Mouse (Mus musculus) adrenal gland, adult 2 months (tissue): ENCODE data around the gene Rai14. TPM values are rescaled to one million over a fixed set of nuclear protein-coding genes. Genes with fewer than 3 reads are reported as not detected.

Experiments used
- DNase-seq: peaks from one replicate; pipeline ENCODE4 v3.0.0; 2021
- polyA plus RNA-seq: library from polyadenylated mRNA; depleted of rRNA; stranded (reverse); fragments of >200 nt; gene quantifications from 2 replicates; pipeline ENCODE4 v1.2.3, GENCODE M21; 2012
- total RNA-seq, 2 experiments: library from RNA; stranded (reverse); gene quantifications; 2 replicates each; pipeline ENCODE4 v1.2.3; 2021

Gene Rai14
- total and polyA plus RNA-seq, 3 experiments, result 2.0 to 28.9 (median 23.2) TPM

- no peak for DNase-seq
These were observed 65.9 kb downstream of the Rai14 start for GRCm38 (mm10) chr15:10648372-10649109.

- DNase-seq, result no peak
These were observed 68.1 kb downstream of the Rai14 start for GRCm38 (mm10) chr15:10646297-10646696.

DNA sequence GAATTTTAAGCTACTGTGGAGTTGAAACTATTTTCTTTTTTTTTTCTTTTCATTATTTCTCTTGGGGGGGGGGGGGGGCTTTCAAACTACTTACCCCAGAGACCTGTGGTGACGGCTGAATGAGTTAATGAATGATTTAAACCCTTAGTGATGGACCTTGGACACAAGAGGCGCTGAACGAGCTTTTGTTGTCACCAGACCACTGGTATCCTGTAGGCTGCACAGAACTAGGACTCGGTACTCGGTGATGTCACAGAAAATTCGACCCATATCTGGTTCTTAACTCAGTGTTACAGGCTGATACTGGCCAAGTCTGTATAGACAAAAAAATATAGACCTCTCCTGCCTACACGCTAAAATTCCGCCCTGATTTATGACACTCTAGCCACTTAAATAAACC is 69.3 kb downstream of the Rai14 start:
- no peak for DNase-seq

- DNase-seq, result no peak
These were observed 70.6 kb downstream of the Rai14 start for GRCm38 (mm10) chr15:10643819-10644218.

DNA sequence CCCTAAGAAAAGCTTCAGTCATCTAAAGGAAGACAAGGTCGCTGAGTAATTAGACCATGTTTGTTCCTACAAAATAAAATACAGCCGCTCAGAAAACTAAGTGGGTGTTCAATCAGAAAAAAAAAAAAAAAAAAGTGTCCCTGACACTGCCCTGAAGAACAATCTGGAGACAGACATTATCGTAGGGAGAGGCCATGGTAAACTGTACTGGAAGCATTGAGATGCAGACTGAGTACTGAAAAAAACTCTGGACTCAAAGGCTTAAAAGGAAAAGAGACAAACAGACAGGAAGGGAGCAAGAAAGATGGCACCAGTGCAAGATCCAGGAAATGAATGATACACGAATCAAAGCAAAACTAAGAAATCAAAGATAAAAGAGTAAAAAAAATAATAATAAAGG is 71.2 kb downstream of the Rai14 start:
- no peak for DNase-seq

DNA sequence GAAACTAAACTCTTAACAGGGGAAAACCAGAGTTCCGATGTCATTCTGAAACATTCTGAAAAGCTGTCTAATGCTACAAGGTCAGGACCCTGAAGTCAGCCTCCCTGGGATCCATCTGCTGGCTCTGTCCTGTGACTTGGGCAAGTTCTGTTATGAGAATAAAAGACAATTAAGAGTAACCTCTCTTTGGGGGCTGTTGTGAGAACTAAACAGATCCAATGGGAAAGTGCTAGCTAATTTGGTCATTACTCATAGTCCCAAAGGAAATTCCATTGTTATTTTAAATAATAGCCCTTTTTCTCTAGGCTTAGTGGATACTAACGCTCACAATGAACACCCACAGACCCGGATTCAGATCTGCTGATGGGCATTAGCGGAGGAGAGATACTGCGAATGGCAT is 72.0 kb downstream of the Rai14 start:
- no peak for DNase-seq

DNA sequence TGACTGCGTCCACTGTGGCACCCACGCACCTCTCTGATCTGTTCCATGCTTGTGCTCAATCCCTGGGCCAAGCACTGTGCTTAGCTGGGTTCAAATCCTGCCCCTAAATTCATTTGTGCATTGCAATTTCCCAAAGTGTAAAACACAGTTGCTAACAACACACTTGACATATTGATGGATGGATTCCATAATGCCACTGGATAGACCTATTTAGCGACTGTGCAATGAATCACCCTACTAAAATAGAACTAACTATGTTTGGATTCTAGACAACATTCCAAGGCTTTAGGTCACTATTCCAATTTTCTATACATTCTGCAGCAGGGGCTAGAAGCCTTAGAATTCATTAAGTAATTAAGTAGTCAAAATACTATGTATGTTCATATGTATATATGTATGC is 73.7 kb downstream of the Rai14 start:
- DNase-seq, result no peak

DNA sequence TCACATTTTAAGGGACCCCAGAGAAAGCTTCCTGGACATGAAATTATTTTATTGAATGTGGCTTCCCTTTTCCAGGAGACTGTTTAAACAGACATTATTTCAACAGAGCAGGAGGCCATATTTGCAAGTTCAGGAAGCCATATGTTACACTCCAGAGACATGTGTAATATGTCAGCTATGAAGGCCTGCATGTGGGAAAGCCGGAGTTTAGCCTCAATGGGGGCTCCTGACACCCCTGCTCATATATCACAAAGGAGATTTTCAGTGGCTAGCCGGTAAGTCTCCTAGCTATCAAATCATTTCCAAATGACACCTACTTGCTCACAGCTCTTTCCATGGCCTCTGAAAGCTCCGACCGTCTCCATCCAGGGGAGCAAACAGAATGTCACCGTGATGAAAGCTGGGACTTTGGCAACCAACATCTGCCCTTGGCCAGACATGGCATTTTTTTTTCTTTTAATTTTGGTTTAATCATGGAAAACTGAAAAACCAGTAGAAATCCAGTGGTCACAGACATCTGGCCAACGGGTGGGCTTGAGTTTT is 77.1 kb downstream of the Rai14 start:
- DNase-seq, result no peak

DNA sequence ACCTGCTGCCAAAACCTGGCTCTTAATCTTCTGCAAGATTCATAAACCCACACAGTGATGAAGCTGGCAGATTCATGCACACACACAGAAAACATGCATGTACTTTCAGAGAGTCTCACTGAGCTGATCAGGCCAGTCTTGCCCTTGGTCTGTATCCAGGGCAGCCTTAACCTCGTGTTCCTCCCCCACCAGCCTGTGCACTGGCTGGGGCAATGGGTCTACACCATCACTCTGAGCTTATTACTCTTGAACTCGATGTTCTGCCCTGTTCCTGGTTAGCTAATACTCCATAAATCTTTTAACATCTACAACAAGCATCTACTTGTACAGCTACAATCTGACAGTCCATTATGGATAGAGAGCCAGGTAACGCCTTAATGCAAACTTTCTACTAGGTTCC is 77.6 kb downstream of the Rai14 start:
- no peak for DNase-seq

GRCm38 (mm10) chr15:10635121-10635520 is 79.3 kb downstream of the Rai14 start:
- DNase-seq, result no peak

GRCm38 (mm10) chr15:10634176-10634575 is 80.2 kb downstream of the Rai14 start:
- no peak for DNase-seq

- DNase-seq, result peak; percentile 40
These were observed 81.0 kb downstream of the Rai14 start for GRCm38 (mm10) chr15:10633381-10633780.

DNA sequence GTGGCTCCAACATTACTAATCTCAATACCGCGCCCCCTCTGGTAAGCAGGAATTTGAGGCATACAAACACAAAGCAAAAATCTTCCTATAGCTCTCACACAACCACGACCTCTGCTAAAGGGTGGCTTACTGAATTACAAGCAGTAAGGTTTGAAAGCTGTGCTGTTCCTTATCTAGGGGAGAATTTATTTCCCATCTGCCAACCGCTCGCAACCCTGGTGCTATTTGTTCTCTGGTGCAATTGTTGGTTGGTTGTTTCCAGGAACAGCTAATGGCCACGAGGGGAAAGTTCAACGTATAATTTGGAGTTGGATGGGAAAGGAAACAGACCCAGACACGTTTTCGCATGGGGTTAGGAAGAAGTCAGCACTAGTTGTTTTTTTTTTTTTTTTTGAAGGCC is 81.8 kb downstream of the Rai14 start:
- no peak for DNase-seq

DNA sequence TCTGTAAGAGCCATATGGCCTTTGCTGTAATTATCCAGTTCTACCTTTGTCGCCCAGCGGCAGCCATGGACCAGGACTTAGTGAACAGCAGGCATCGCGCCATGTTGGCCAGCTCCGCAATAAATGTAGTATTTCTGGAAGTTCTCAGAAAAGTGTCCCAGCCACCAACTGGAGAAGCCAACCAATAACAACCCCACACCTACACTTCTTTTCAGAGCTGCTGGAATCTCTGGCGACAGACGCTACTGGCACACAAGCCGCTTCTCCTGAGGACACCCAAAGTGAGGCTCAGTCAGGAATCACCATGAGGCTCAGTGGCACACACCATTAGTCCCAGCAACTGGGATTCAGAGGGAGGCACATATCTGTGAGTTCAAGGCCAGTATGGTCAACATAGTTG is 82.4 kb downstream of the Rai14 start:
- DNase-seq, result no peak

DNA sequence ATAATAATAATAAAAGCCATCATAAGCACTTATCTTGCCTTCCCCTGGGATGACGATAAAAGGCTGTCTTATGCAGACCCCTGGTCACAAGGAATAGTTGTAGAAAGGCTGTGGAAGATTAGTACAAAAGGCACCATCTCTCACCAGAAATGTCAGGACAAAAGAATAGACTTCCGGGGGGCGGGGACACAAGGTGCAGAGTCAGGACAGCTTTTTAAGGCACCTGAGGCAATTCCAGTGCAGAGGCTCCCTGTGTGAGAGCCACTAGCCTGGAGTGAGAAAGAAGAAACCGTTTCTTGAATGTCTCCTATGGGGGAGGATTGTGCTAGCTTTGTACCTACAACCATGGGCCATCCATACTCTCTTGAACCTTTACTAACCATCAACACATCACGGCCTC is 82.9 kb downstream of the Rai14 start:
- no peak for DNase-seq

- no peak for DNase-seq
These were observed 85.5 kb downstream of the Rai14 start for GRCm38 (mm10) chr15:10628980-10629346.

DNA sequence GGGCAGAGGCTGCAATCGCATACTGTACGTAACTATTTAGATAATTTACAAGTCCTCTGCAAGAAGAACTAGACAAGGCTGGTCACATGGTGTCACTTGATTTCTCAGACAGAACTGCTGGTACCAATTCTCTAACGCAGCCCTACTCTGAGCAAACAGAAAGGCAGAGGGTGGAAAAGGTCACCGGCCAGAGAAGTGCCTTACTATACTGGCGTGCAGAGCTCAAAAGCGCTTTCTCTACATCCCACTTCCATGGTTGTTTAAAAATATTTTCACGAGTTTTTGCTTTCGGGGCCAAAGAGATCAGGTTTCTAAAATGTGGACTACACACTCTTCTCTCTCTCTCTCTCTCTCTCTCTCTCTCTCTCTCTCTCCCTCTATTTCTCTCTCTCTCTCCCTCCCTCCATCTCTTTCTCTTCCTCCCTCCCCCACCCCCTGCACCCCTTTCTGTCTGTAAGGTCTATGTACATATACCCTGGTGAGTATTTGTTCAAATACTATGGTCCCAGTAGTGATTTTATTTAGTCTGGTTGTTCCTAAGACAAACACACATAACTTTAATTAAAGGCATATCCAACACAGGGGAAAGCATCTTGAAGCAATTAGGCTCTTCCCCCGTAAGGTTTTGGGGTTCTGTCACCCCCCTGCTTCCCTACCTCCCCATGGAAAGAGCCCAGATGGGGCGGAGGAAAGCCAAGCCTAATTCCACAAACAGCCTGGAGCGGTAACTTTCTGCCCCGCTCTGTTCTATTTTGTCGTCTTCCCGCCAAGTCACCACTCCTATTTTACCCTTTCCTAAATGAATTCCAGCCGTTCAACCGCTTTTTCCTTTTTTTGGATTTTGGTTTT is 86.1 kb downstream of the Rai14 start:
- DNase-seq, result no peak

- peak; percentile 46 for DNase-seq
These were observed 90.7 kb downstream of the Rai14 start for GRCm38 (mm10) chr15:10623571-10624227.

GRCm38 (mm10) chr15:10621194-10621593 is 93.2 kb downstream of the Rai14 start:
- no peak for DNase-seq

GRCm38 (mm10) chr15:10619678-10620077 is 94.7 kb downstream of the Rai14 start:
- no peak for DNase-seq

DNA sequence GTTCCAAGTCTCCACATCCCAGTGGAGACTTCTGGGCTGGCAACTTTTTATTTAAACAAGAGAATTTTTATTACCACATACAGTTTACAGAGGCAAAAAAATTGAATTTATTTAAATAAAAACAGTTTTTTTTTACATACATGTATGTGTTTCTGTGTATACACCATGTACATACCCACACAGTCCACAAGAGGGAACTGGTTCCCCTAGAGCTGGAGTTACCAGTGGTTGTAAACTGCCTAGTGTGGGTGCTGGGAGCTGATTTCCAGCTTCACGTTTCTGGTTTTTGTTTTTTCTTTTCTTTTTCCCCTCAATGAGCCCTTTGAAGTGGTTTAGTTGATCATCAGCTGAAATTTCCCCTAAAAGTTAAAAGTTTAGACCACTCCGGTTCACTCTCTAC is 96.1 kb downstream of the Rai14 start:
- no peak for DNase-seq

- DNase-seq, result no peak
These were observed 98.4 kb downstream of the Rai14 start for GRCm38 (mm10) chr15:10616001-10616400.

DNA sequence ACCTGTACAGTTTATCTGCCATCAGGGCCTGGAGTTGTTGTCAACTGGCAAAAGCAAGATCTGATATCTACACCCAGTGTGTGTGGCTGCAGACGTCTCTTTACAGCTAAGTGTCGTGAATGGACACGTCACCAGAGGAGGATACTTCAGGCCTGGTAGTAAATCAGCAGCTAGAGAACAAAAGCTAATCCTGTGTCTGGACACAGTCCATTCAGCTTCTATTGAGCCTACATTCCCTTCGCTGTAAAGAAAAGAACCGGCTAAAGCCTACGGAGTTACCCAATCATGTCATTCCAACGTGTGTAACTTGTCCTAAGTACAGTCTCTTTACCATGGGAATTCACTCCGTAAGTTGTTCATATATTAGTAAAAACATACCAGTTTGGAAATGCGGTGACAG is 103.4 kb downstream of the Rai14 start:
- DNase-seq, result no peak
